Mouse (Mus musculus): Measurements from ENCODE around the gene Vmn2r13. TPM values are rescaled to one million over a fixed set of nuclear protein-coding genes. Genes with fewer than 3 reads are reported as not detected.

Gene Vmn2r13
- not detected in 2 replicates for total RNA-seq (2023)

DNA sequence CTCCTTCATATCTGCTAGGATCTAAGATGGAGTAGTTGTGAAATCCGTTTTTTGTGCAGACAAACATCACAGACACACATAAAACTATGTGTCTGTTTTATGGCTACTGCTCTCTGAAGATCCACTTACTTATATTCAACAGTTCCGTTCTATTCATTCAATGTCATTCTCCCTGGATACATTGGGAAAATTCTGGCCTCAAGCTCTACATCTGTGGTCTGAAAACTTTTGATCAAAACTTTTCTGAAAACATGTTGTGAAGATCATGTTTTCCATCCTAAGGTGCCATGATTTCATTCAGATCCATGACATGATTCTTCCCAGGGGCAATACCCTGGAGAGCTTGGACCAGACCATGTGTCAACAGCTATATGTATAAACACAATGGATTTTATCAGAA is at the start of gene Vmn2r13:
Gene Vmn2r13, minus strand, starts transcription at position 101 of the 400 bp plus-strand sequence.

DNA sequence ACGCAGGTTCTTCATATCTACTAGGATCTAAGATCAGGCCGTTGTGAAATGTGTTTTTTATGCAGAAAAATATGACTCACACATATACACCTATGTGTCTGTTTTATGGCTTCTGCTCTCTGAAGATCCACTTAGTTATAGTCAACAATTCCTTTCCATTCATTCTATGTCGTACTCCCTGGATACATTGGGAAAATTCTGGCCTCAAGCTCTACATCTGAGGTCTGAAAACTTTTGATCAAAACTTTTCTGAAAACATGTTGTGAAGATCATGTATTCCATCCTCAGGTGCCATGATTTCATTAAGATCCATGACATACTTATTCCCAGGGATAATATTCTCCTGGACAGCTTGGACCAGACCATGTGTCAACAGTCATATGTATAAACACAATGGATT is 32.6 kb upstream of the Vmn2r13 start, which contains the start of gene Vmn2r14:
Gene Vmn2r14, minus strand, starts transcription at position 101 of the 400 bp plus-strand sequence.

Other genes with a start within 250 kb of the Vmn2r13 start
- gene Vmn2r10, start 185.7 kb downstream of the Vmn2r13 start, total RNA-seq (2023), result not detected in 2 replicates
- gene Vmn2r11, start 132.6 kb downstream of the Vmn2r13 start, total RNA-seq (2023), result not detected in 2 replicates
- not detected in 2 replicates for gene Vmn2r12, start 94.2 kb downstream of the Vmn2r13 start, total RNA-seq (2023)
- gene Vmn2r14, start 32.5 kb upstream of the Vmn2r13 start, total RNA-seq (2023), result not detected in 2 replicates
- not detected in 2 replicates for gene Vmn2r15, start 105.4 kb upstream of the Vmn2r13 start, total RNA-seq (2023)
- gene Vmn2r16, start 138.0 kb upstream of the Vmn2r13 start, total RNA-seq (2023), result not detected in 2 replicates
- gene Vmn2r17, start 227.5 kb upstream of the Vmn2r13 start, total RNA-seq (2023), result not detected in 2 replicates